Mouse (Mus musculus) midbrain, embryonic 15.5 days (tissue): ENCODE results near the gene Gm49394. TPM values are rescaled to one million over a fixed set of nuclear protein-coding genes. Genes with fewer than 3 reads are reported as not detected.

ENCODE experiments used
- ATAC-seq: fragments of 200-750 bp; cut with Nextera tagmentation; replicated peaks from 2 replicates; pipeline ENCODE4 v1.8.0; 2017; ENCODE audit warnings: moderate TSS enrichment
- H3K27ac ChIP-seq: fragments of 300-500 bp; sonication (generic); 2 replicates; pipeline ENCODE4 v1.5.1; 2015; ENCODE audit warnings: mild to moderate bottlenecking, inconsistent platforms
- H3K27me3 ChIP-seq: fragments of 300-500 bp; sonication (generic); replicated peaks from 2 replicates; pipeline ENCODE4 v1.6.1; 2015; ENCODE audit warnings: inconsistent platforms
- H3K36me3 ChIP-seq: fragments of 300-500 bp; sonication (generic); replicated peaks from 2 replicates; pipeline ENCODE4 v1.6.1; 2015; ENCODE audit warnings: inconsistent platforms
- H3K4me1 ChIP-seq: fragments of 300-500 bp; sonication (generic); 2 replicates; pipeline ENCODE4 v1.6.1; 2015; ENCODE audit warnings: inconsistent platforms
- H3K4me2 ChIP-seq: fragments of 300-500 bp; sonication (generic); 2 replicates; pipeline ENCODE4 v1.6.1; 2015; ENCODE audit warnings: inconsistent platforms, mild to moderate bottlenecking, moderate library complexity
- H3K4me3 ChIP-seq: fragments of 300-500 bp; sonication (generic); 2 replicates; pipeline ENCODE4 v1.5.1; 2015; ENCODE audit warnings: mild to moderate bottlenecking, inconsistent platforms
- H3K9ac ChIP-seq: fragments of 300-500 bp; sonication (generic); 2 replicates; pipeline ENCODE4 v1.6.1; 2015; ENCODE audit warnings: mild to moderate bottlenecking, inconsistent platforms
- H3K9me3 ChIP-seq: fragments of 300-500 bp; sonication (generic); 2 replicates; pipeline ENCODE4 v1.6.1; 2016; ENCODE audit warnings: inconsistent platforms
- WGBS: fragments of 180-500 bp; shearing (Covaris S2); methylation state at CpG from one replicate; pipeline ENCODE4 v1.1.7; 2015; ENCODE audit warnings: mixed read lengths; 5-methylcytosine and 5-hydroxymethylcytosine counted together
- microRNA counts: library from miRNA; unstranded; fragments of <30 nt; microRNA quantifications from one replicate; lab custom pipeline; 2016
- microRNA-seq: library from miRNA; unstranded; fragments of <30 nt; microRNA quantifications from one replicate; pipeline ENCODE4, GENCODE M21; 2016
- polyA plus RNA-seq: library from polyadenylated mRNA; unstranded; fragments of >200 nt; fragmentation: Nextera tagmentation; extraction: Ambion mirVana; gene quantifications from 2 replicates; pipeline ENCODE4 v1.2.1, GENCODE M21; 2015

Gm49394 gene
- polyA plus RNA-seq, 1 experiment from 2014 or later = not detected

GRCm38 (mm10) chr7:142610627-142611406, 58.9 kb downstream of the Gm49394 start:
- Histone ChIP-seq H3K27me3 (no peaks in the 10 kb centered on the region), H3K9ac (no peak overlapping the region), H3K4me1 (peaks cover 6% of the 10 kb centered on the region; the same call in 1 of the 2 replicates), H3K27ac (peak overlapping the region; percentile 35; the same call in 1 of the 2 replicates), H3K9me3 (no peaks in the 10 kb centered on the region), H3K4me2 (peak overlapping the region; percentile 29), H3K4me3 (no peak overlapping the region), H3K36me3 (no peaks in the 10 kb centered on the region)
- peak; percentile 84 for ATAC-seq
- 1% methylated on average over 12 of the region's 12 CpGs for WGBS

GRCm38 (mm10) chr7:142600921-142601320, 68.8 kb downstream of the Gm49394 start:
- H3K27me3 ChIP-seq = no peaks in the 10 kb centered on the region
- ATAC-seq = no peak
- H3K4me2 ChIP-seq = no peak overlapping the region
- no peak overlapping the region for H3K27ac ChIP-seq
- H3K9me3 ChIP-seq = no peaks in the 10 kb centered on the region
- H3K4me3 ChIP-seq = no peak overlapping the region
- no peaks in the 10 kb centered on the region for H3K4me1 ChIP-seq
- 97% methylated on average over 2 of the region's 2 CpGs for WGBS
- H3K36me3 ChIP-seq = no peaks in the 10 kb centered on the region
- no peak overlapping the region for H3K9ac ChIP-seq

MicroRNAs encoded within 50 kb of the gene (microRNA counts, 519-probe panel; counts per million panel counts)
- 1,987 counts per million, percentile 17 among the panel's probes with 10 or more counts for microRNA mmu-miR-483 (lab: Ali Mortazavi, UCI)

Small RNAs within 50 kb of the gene (microRNA-seq; reads per million reads assigned to microRNA genes)
- gene Mir483 = 128 reads per million, percentile 56 among the genes with 10 or more reads in this experiment

Other genes with a start within 250 kb of the Gm49394 start
- gene Syt8, start 235.1 kb downstream of the Gm49394 start, polyA plus RNA-seq = not detected in 2 replicates
- gene Tnni2, start 228.1 kb downstream of the Gm49394 start, polyA plus RNA-seq = 0.25 and 0.74 TPM in 2 replicates
- 3.7 and 5.4 TPM in 2 replicates for gene Lsp1, start 209.1 kb downstream of the Gm49394 start, polyA plus RNA-seq
- gene Tnnt3, start 171.1 kb downstream of the Gm49394 start, polyA plus RNA-seq = 1.6 TPM in 2 replicates
- gene Mrpl23, start 137.3 kb downstream of the Gm49394 start, polyA plus RNA-seq = 22.4 and 24.0 TPM in 2 replicates
- gene Igf2, start 3.1 kb downstream of the Gm49394 start, polyA plus RNA-seq = 128 and 159 TPM in 2 replicates
- 0.40 TPM in 1 of 2 replicates, not detected in the other for gene Ins2, start 73.4 kb upstream of the Gm49394 start, polyA plus RNA-seq